Mouse (Mus musculus): ENCODE measurements around the gene Utf1. TPM values are rescaled to one million over a fixed set of nuclear protein-coding genes. Genes with fewer than 3 reads are reported as not detected.
A peak's percentile ranks its signal among the peaks of the same experiment; 100 is the strongest.

The Utf1 gene
- 1.5 and 2.1 TPM in 2 replicates for polyA plus RNA-seq (2012; rRNA removed)

DNA sequence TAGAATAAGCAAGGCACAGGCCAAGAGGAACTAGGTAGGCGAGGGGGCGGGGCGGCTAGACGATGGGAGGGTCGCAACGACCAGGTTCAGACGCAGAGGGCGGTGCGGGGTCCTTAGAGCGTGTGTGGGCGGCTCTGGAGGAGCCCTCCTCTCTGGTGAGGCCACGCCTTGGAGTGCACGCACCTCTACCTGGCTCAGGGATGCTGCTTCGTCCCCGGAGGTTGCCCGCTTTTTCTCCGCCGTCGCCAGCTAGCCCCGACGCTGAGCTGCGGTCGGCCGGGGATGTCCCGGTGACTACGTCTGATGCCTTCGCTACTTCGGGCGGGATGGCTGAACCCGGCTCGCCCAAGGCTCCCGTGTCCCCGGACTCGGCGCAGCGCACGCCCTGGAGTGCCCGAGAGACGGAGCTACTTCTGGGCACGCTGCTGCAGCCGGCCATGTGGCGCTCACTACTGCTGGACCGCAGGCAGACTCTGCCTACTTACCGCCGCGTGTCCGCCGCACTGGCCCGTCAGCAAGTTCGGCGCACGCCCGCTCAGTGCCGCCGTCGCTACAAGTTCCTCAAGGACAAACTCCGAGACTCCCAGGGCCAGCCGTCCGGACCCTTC is at the start of gene Utf1:
TSS of gene Utf1 (plus strand) at position 116 of the 608 bp plus-strand sequence.
- no peak for TF ChIP-seq CTCF (IDR thresholded peaks at IDR 0.05; ENCODE audit: control insufficient read depth, insufficient read depth, insufficient replicate concordance, low read depth, low read length)
- no peak for TF ChIP-seq POLR2A (IDR thresholded peaks at IDR 0.05; ENCODE audit: control insufficient read depth, low read depth, low read length)
- Histone ChIP-seq H3K4me3 (ENCODE audit: control insufficient read depth, low read depth, low read length) (peak within 1 kb of the TSS; percentile 50), H3K36me3 (ENCODE audit: control insufficient read depth, insufficient read depth, low read length) (no peaks in the 10 kb centered on the region), H3K27me3 (ENCODE audit: control insufficient read depth, insufficient read depth, low read length) (peaks cover 7% of the 10 kb centered on the region; the same call in 1 of the 2 replicates), H3K27ac (ENCODE audit: control insufficient read depth, insufficient read depth, low read depth, low read length) (no peak within 1 kb of the TSS), H3K4me1 (ENCODE audit: control insufficient read depth, insufficient read depth, low read length) (peaks cover 29% of the 10 kb centered on the region)

DNA sequence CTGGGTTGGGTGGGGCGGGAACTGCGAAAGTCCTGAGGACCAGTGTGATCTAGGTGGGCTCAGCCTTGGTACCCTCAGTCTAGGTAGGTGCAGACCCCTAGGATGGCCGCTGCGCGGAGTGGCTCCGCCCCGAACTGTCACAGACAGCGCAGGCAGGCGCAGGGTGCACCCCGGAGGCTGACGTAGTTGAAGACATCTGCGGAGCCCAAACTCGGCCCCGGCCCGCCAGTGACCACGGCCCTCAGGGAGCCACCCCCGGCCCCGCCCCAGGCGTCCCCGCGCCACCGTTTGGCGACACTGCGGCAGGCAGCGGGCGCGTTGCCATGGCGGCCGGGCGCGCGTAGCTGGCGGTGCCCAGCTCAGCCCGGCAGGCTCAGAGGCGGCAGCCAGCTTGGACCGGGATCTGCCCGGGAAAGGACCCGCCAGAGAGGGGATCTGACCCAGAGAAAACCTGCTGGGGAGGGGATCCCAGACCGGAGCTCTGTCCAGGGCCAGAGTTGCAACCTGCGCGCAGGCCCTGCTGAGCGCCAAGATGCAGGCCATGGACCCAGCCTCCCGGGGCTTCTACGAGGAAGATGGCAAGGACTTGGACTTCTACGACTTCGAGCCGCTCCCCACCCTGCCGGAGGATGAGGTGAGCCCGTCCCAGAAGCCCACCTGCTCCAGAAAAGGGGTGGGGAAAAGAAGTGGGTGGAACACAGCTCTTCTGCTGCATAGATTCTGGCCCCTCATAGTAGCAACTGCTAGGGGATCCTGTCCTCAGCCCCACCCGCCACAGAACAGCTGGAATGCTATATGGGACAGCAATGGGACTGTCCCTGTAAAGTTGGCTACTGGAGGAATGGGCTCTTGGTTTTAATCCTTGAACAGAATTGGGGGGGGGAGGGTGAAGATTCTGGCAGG is 48.7 kb upstream of the Utf1 start, which contains the start of gene Kndc1:
TSS of gene Kndc1 (plus strand) at position 42 of the 903 bp plus-strand sequence.
- no peaks in the 10 kb centered on the region for H3K36me3 ChIP-seq (ENCODE audit: control insufficient read depth, insufficient read depth, low read length)
- H3K27ac ChIP-seq (ENCODE audit: control insufficient read depth, insufficient read depth, low read depth, low read length) = no peak within 1 kb of the TSS
- no peaks in the 10 kb centered on the region for H3K27me3 ChIP-seq (ENCODE audit: control insufficient read depth, insufficient read depth, low read length)
- H3K4me1 ChIP-seq (ENCODE audit: control insufficient read depth, insufficient read depth, low read length) = peaks cover 4% of the 10 kb centered on the region; the same call in 1 of the 2 replicates
- TF ChIP-seq POLR2A (IDR thresholded peaks at IDR 0.05; ENCODE audit: control insufficient read depth, low read depth, low read length) (no peak), CTCF (IDR thresholded peaks at IDR 0.05; ENCODE audit: control insufficient read depth, insufficient read depth, insufficient replicate concordance, low read depth, low read length) (no peak)
- H3K4me3 ChIP-seq (ENCODE audit: control insufficient read depth, low read depth, low read length) = peak within 1 kb of the TSS; percentile 33; the same call in 1 of the 2 replicates

DNA sequence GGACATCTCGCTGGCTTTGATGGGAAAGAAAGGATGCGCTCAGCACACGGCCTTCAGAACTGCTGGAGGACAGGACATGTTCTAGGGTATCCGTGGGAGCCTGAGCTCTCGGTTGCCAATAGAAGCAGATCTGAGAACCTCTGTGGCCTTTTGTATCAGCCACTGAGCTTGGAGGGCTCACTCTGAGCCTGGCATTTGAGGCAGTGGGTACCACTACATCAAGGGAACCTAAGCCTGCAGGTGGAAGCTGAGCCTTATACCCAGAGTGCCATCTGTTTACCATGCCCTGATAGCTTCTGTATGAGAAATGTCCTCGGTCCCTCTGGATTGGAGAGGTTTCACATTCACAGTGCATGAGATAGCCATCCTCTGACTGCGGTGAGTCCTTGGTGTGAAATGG is 47.3 kb upstream of the Utf1 start:
- H3K36me3 ChIP-seq (ENCODE audit: control insufficient read depth, insufficient read depth, low read length) = no peaks in the 10 kb centered on the region

DNA sequence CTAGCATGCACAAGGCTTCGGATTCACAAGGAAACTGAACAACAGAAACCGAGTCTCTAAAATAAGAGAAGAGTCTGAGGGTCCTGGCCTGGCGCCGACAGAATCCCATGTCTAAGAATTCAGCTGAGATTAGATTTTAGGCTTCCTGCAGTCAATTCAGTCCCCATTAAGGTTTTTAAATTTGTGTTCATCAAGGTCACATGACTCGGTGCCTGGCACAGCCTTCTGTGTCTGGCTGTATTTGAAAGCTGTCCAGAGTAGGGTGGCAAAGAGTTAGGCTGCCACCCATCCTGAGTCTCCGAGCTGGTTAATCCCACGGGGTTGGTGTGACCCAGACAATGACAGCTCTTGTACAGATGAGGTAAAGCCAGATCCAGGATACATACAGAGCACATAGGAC is 46.8 kb upstream of the Utf1 start:
- H3K4me1 ChIP-seq (ENCODE audit: control insufficient read depth, insufficient read depth, low read length) = peaks cover 4% of the 10 kb centered on the region; the same call in 1 of the 2 replicates
- no peak overlapping the region for H3K4me3 ChIP-seq (ENCODE audit: control insufficient read depth, low read depth, low read length)
- H3K27me3 ChIP-seq (ENCODE audit: control insufficient read depth, insufficient read depth, low read length) = no peaks in the 10 kb centered on the region
- no peak overlapping the region for H3K27ac ChIP-seq (ENCODE audit: control insufficient read depth, insufficient read depth, low read depth, low read length)
- no peak for TF ChIP-seq POLR2A (IDR thresholded peaks at IDR 0.05; ENCODE audit: control insufficient read depth, low read depth, low read length)
- H3K36me3 ChIP-seq (ENCODE audit: control insufficient read depth, insufficient read depth, low read length) = no peaks in the 10 kb centered on the region

More for the DNA sequence above, 47.3 kb upstream of the Utf1 start:
- H3K27me3 ChIP-seq (ENCODE audit: control insufficient read depth, insufficient read depth, low read length) = no peaks in the 10 kb centered on the region
- TF ChIP-seq CTCF (IDR thresholded peaks at IDR 0.05; ENCODE audit: control insufficient read depth, insufficient read depth, insufficient replicate concordance, low read depth, low read length) (no peak), POLR2A (IDR thresholded peaks at IDR 0.05; ENCODE audit: control insufficient read depth, low read depth, low read length) (no peak)
- peaks cover 4% of the 10 kb centered on the region; the same call in 1 of the 2 replicates for H3K4me1 ChIP-seq (ENCODE audit: control insufficient read depth, insufficient read depth, low read length)
- no peak overlapping the region for H3K4me3 ChIP-seq (ENCODE audit: control insufficient read depth, low read depth, low read length)
- no peak overlapping the region for H3K27ac ChIP-seq (ENCODE audit: control insufficient read depth, insufficient read depth, low read depth, low read length)

- TF ChIP-seq POLR2A (IDR thresholded peaks at IDR 0.05; ENCODE audit: control insufficient read depth, low read depth, low read length) = no peak
- no peak for TF ChIP-seq CTCF (IDR thresholded peaks at IDR 0.05; ENCODE audit: control insufficient read depth, insufficient read depth, insufficient replicate concordance, low read depth, low read length)
- Histone ChIP-seq H3K4me3 (ENCODE audit: control insufficient read depth, low read depth, low read length) (no peak overlapping the region), H3K36me3 (ENCODE audit: control insufficient read depth, insufficient read depth, low read length) (no peaks in the 10 kb centered on the region), H3K27ac (ENCODE audit: control insufficient read depth, insufficient read depth, low read depth, low read length) (no peak overlapping the region), H3K27me3 (ENCODE audit: control insufficient read depth, insufficient read depth, low read length) (no peaks in the 10 kb centered on the region), H3K4me1 (ENCODE audit: control insufficient read depth, insufficient read depth, low read length) (peaks cover 4% of the 10 kb centered on the region; the same call in 1 of the 2 replicates)
These were observed 45.0 kb upstream of the Utf1 start for GRCm38 (mm10) chr7:139898606-139899005.

DNA sequence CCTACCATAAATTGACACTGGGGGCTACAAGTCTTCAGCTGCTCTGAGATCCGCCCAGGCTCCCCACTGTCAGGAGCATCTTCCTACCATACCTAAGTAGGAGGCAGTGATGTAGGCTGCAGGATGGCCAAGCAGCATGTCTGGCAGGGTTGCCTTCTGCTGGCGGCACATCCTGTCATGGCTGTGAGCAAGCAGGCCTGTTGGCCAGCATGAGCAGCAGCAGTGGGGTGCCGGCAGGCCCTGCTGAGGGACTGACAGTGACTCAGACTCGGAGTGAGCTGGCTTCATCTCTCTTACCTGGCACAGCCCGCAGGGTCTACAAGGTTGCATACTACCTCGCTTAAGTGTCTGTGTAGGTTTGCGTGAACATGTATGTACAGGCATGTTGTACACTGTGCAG is 44.1 kb upstream of the Utf1 start:
- no peak overlapping the region for H3K4me3 ChIP-seq (ENCODE audit: control insufficient read depth, low read depth, low read length)
- peaks cover 2% of the 10 kb centered on the region; the same call in 1 of the 2 replicates for H3K4me1 ChIP-seq (ENCODE audit: control insufficient read depth, insufficient read depth, low read length)
- TF ChIP-seq CTCF (IDR thresholded peaks at IDR 0.05; ENCODE audit: control insufficient read depth, insufficient read depth, insufficient replicate concordance, low read depth, low read length) = no peak
- TF ChIP-seq POLR2A (IDR thresholded peaks at IDR 0.05; ENCODE audit: control insufficient read depth, low read depth, low read length) = no peak
- no peaks in the 10 kb centered on the region for H3K36me3 ChIP-seq (ENCODE audit: control insufficient read depth, insufficient read depth, low read length)
- no peak overlapping the region for H3K27ac ChIP-seq (ENCODE audit: control insufficient read depth, insufficient read depth, low read depth, low read length)
- H3K27me3 ChIP-seq (ENCODE audit: control insufficient read depth, insufficient read depth, low read length) = no peaks in the 10 kb centered on the region

DNA sequence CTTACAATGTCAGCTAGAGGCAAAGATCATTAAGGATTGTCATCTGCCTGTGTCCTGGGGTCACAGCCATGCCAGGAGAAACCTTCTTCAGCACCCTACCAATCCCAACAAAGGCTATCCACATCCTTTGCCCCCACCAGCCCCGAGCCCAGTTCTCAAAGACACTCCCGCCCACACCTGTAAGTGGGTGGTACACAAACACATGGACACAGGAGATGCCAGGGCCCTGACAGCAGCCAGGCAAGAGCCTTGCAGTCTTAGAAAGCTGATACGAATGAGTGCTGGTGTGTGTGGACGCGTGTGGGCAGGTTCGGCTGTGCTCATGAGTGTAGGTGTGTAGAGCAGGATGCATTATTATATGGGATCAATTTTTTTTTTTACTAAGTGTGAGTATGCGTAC is 43.1 kb upstream of the Utf1 start:
- Histone ChIP-seq H3K4me1 (ENCODE audit: control insufficient read depth, insufficient read depth, low read length) (no peaks in the 10 kb centered on the region), H3K36me3 (ENCODE audit: control insufficient read depth, insufficient read depth, low read length) (no peaks in the 10 kb centered on the region), H3K4me3 (ENCODE audit: control insufficient read depth, low read depth, low read length) (no peak overlapping the region), H3K27ac (ENCODE audit: control insufficient read depth, insufficient read depth, low read depth, low read length) (no peak overlapping the region), H3K27me3 (ENCODE audit: control insufficient read depth, insufficient read depth, low read length) (no peaks in the 10 kb centered on the region)
- TF ChIP-seq CTCF (IDR thresholded peaks at IDR 0.05; ENCODE audit: control insufficient read depth, insufficient read depth, insufficient replicate concordance, low read depth, low read length) (no peak), POLR2A (IDR thresholded peaks at IDR 0.05; ENCODE audit: control insufficient read depth, low read depth, low read length) (no peak)
